Mouse (Mus musculus): ENCODE data around the gene Vps53. TPM values are rescaled to one million over a fixed set of nuclear protein-coding genes. Genes with fewer than 3 reads are reported as not detected.

Vps53 gene
- polyA plus RNA-seq, 1 experiment from 2014 or later, result 51.8 TPM

GRCm38 (mm10) chr11:76180146-76180540 lies 696 bp upstream of the Vps53 start:
- no peaks in the 10 kb centered on the region for H3K27me3 ChIP-seq (ENCODE audit: control insufficient read depth, insufficient read depth, low read length)
- no peaks in the 10 kb centered on the region for H3K9me3 ChIP-seq (ENCODE audit: control insufficient read depth, low read length)
- WGBS, result 23% methylated on average over 7 of the region's 7 CpGs
- peak overlapping the region; percentile 68 for H3K4me2 ChIP-seq (replicated peaks; ENCODE audit: low read depth, low read length)
- DNase-seq (ENCODE audit: low spot score) (no peak), ATAC-seq (ENCODE audit: low FRiP score) (no peak)
- peak overlapping the region; percentile 83 for H3K9ac ChIP-seq (ENCODE audit: low read depth, low read length)
- H3K4me3 ChIP-seq (ENCODE audit: low read depth, low read length), result peak overlapping the region; percentile 86
- peaks cover 3% of the 10 kb centered on the region for H3K4me1 ChIP-seq (replicated peaks; ENCODE audit: control insufficient read depth, insufficient read depth, low read length)
- no peak overlapping the region for H3K27ac ChIP-seq (ENCODE audit: low read depth, low read length)
- no peaks in the 10 kb centered on the region for H3K36me3 ChIP-seq (ENCODE audit: control insufficient read depth, insufficient read depth, low read length)

- H3K36me3 ChIP-seq (ENCODE audit: control insufficient read depth, insufficient read depth, low read length), result no peaks in the 10 kb centered on the region
- H3K4me1 ChIP-seq (replicated peaks; ENCODE audit: control insufficient read depth, insufficient read depth, low read length), result peaks cover 3% of the 10 kb centered on the region
- H3K27me3 ChIP-seq (ENCODE audit: control insufficient read depth, insufficient read depth, low read length), result no peaks in the 10 kb centered on the region
- H3K4me3 ChIP-seq (ENCODE audit: low read depth, low read length), result peak overlapping the region; percentile 86
- peak overlapping the region; percentile 83 for H3K9ac ChIP-seq (ENCODE audit: low read depth, low read length)
- ATAC-seq (ENCODE audit: low FRiP score) (peak; percentile 71), DNase-seq (ENCODE audit: low spot score) (peak; percentile 56)
- peak overlapping the region; percentile 68 for H3K4me2 ChIP-seq (replicated peaks; ENCODE audit: low read depth, low read length)
- WGBS, result 2% methylated on average over 28 of the region's 28 CpGs
- H3K27ac ChIP-seq (ENCODE audit: low read depth, low read length), result no peak overlapping the region
- no peaks in the 10 kb centered on the region for H3K9me3 ChIP-seq (ENCODE audit: control insufficient read depth, low read length)
Observed at GRCm38 (mm10) chr11:76178726-76179494, 537 bp downstream of the Vps53 start.

GRCm38 (mm10) chr11:76170207-76170606 lies 9.2 kb downstream of the Vps53 start:
- no peak for DNase-seq (ENCODE audit: low spot score)

GRCm38 (mm10) chr11:76168976-76169375 lies 10.5 kb downstream of the Vps53 start:
- Histone ChIP-seq H3K9me3 (ENCODE audit: control insufficient read depth, low read length) (no peaks in the 10 kb centered on the region), H3K27me3 (ENCODE audit: control insufficient read depth, insufficient read depth, low read length) (no peaks in the 10 kb centered on the region), H3K4me1 (replicated peaks; ENCODE audit: control insufficient read depth, insufficient read depth, low read length) (no peaks in the 10 kb centered on the region), H3K36me3 (ENCODE audit: control insufficient read depth, insufficient read depth, low read length) (no peaks in the 10 kb centered on the region), H3K4me3 (ENCODE audit: low read depth, low read length) (no peak overlapping the region), H3K9ac (ENCODE audit: low read depth, low read length) (no peak overlapping the region), H3K27ac (ENCODE audit: low read depth, low read length) (no peak overlapping the region), H3K4me2 (replicated peaks; ENCODE audit: low read depth, low read length) (no peak overlapping the region)
- no peak for DNase-seq (ENCODE audit: low spot score)
- ATAC-seq (ENCODE audit: low FRiP score), result no peak
- WGBS, result 91% methylated on average over 3 of the region's 3 CpGs

More at GRCm38 (mm10) chr11:76170207-76170606, 9.2 kb downstream of the Vps53 start:
- Histone ChIP-seq H3K4me2 (replicated peaks; ENCODE audit: low read depth, low read length) (no peak overlapping the region), H3K4me1 (replicated peaks; ENCODE audit: control insufficient read depth, insufficient read depth, low read length) (no peaks in the 10 kb centered on the region), H3K4me3 (ENCODE audit: low read depth, low read length) (no peak overlapping the region), H3K36me3 (ENCODE audit: control insufficient read depth, insufficient read depth, low read length) (no peaks in the 10 kb centered on the region), H3K27me3 (ENCODE audit: control insufficient read depth, insufficient read depth, low read length) (no peaks in the 10 kb centered on the region), H3K9me3 (ENCODE audit: control insufficient read depth, low read length) (no peaks in the 10 kb centered on the region), H3K27ac (ENCODE audit: low read depth, low read length) (no peak overlapping the region), H3K9ac (ENCODE audit: low read depth, low read length) (no peak overlapping the region)
- no peak for ATAC-seq (ENCODE audit: low FRiP score)
- 65% methylated on average over 5 of the region's 5 CpGs for WGBS

GRCm38 (mm10) chr11:76167079-76167765 lies 12.2 kb downstream of the Vps53 start:
- no peak overlapping the region for H3K4me2 ChIP-seq (replicated peaks; ENCODE audit: low read depth, low read length)
- 35% methylated on average over 5 of the region's 5 CpGs for WGBS

GRCm38 (mm10) chr11:76166657-76167056 lies 12.8 kb downstream of the Vps53 start:
- H3K9ac ChIP-seq (ENCODE audit: low read depth, low read length), result no peak overlapping the region
- H3K27me3 ChIP-seq (ENCODE audit: control insufficient read depth, insufficient read depth, low read length), result no peaks in the 10 kb centered on the region
- H3K36me3 ChIP-seq (ENCODE audit: control insufficient read depth, insufficient read depth, low read length), result no peaks in the 10 kb centered on the region
- H3K9me3 ChIP-seq (ENCODE audit: control insufficient read depth, low read length), result no peaks in the 10 kb centered on the region
- no peak for ATAC-seq (ENCODE audit: low FRiP score)
- no peaks in the 10 kb centered on the region for H3K4me1 ChIP-seq (replicated peaks; ENCODE audit: control insufficient read depth, insufficient read depth, low read length)
- H3K4me3 ChIP-seq (ENCODE audit: low read depth, low read length), result no peak overlapping the region
- WGBS, result 100% methylated on average over 4 of the region's 4 CpGs
- H3K27ac ChIP-seq (ENCODE audit: low read depth, low read length), result no peak overlapping the region
- H3K4me2 ChIP-seq (replicated peaks; ENCODE audit: low read depth, low read length), result no peak overlapping the region
- no peak for DNase-seq (ENCODE audit: low spot score)

More at GRCm38 (mm10) chr11:76167079-76167765, 12.2 kb downstream of the Vps53 start:
- no peak overlapping the region for H3K4me3 ChIP-seq (ENCODE audit: low read depth, low read length)
- no peaks in the 10 kb centered on the region for H3K36me3 ChIP-seq (ENCODE audit: control insufficient read depth, insufficient read depth, low read length)
- peak; percentile 87 for DNase-seq (ENCODE audit: low spot score)
- no peak overlapping the region for H3K9ac ChIP-seq (ENCODE audit: low read depth, low read length)
- no peaks in the 10 kb centered on the region for H3K27me3 ChIP-seq (ENCODE audit: control insufficient read depth, insufficient read depth, low read length)
- H3K27ac ChIP-seq (ENCODE audit: low read depth, low read length), result no peak overlapping the region
- no peaks in the 10 kb centered on the region for H3K9me3 ChIP-seq (ENCODE audit: control insufficient read depth, low read length)
- H3K4me1 ChIP-seq (replicated peaks; ENCODE audit: control insufficient read depth, insufficient read depth, low read length), result no peaks in the 10 kb centered on the region
- no peak for ATAC-seq (ENCODE audit: low FRiP score)

- Histone ChIP-seq H3K36me3 (ENCODE audit: control insufficient read depth, insufficient read depth, low read length) (no peaks in the 10 kb centered on the region), H3K4me3 (ENCODE audit: low read depth, low read length) (no peak overlapping the region), H3K4me1 (replicated peaks; ENCODE audit: control insufficient read depth, insufficient read depth, low read length) (no peaks in the 10 kb centered on the region), H3K9me3 (ENCODE audit: control insufficient read depth, low read length) (no peaks in the 10 kb centered on the region), H3K27ac (ENCODE audit: low read depth, low read length) (no peak overlapping the region), H3K4me2 (replicated peaks; ENCODE audit: low read depth, low read length) (no peak overlapping the region), H3K9ac (ENCODE audit: low read depth, low read length) (no peak overlapping the region), H3K27me3 (ENCODE audit: control insufficient read depth, insufficient read depth, low read length) (no peaks in the 10 kb centered on the region)
- ATAC-seq (ENCODE audit: low FRiP score) (no peak), DNase-seq (ENCODE audit: low spot score) (no peak)
- 65% methylated on average over 6 of the region's 6 CpGs for WGBS
Observed at GRCm38 (mm10) chr11:76160251-76160650, 19.2 kb downstream of the Vps53 start.

GRCm38 (mm10) chr11:76158375-76158774 lies 21.1 kb downstream of the Vps53 start:
- 88% methylated on average over 2 of the region's 2 CpGs for WGBS
- no peaks in the 10 kb centered on the region for H3K36me3 ChIP-seq (ENCODE audit: control insufficient read depth, insufficient read depth, low read length)
- no peak overlapping the region for H3K4me2 ChIP-seq (replicated peaks; ENCODE audit: low read depth, low read length)
- no peak overlapping the region for H3K9ac ChIP-seq (ENCODE audit: low read depth, low read length)
- ATAC-seq (ENCODE audit: low FRiP score) (no peak), DNase-seq (ENCODE audit: low spot score) (no peak)
- H3K9me3 ChIP-seq (ENCODE audit: control insufficient read depth, low read length), result no peaks in the 10 kb centered on the region
- no peaks in the 10 kb centered on the region for H3K4me1 ChIP-seq (replicated peaks; ENCODE audit: control insufficient read depth, insufficient read depth, low read length)
- no peak overlapping the region for H3K27ac ChIP-seq (ENCODE audit: low read depth, low read length)
- no peak overlapping the region for H3K4me3 ChIP-seq (ENCODE audit: low read depth, low read length)
- H3K27me3 ChIP-seq (ENCODE audit: control insufficient read depth, insufficient read depth, low read length), result no peaks in the 10 kb centered on the region

- H3K4me1 ChIP-seq (replicated peaks; ENCODE audit: control insufficient read depth, insufficient read depth, low read length), result no peaks in the 10 kb centered on the region
- DNase-seq (ENCODE audit: low spot score) (no peak), ATAC-seq (ENCODE audit: low FRiP score) (no peak)
- no peaks in the 10 kb centered on the region for H3K9me3 ChIP-seq (ENCODE audit: control insufficient read depth, low read length)
- H3K4me3 ChIP-seq (ENCODE audit: low read depth, low read length), result no peak overlapping the region
- 90% methylated on average over 2 of the region's 2 CpGs for WGBS
- H3K4me2 ChIP-seq (replicated peaks; ENCODE audit: low read depth, low read length), result no peak overlapping the region
- no peak overlapping the region for H3K9ac ChIP-seq (ENCODE audit: low read depth, low read length)
- H3K27ac ChIP-seq (ENCODE audit: low read depth, low read length), result no peak overlapping the region
- H3K27me3 ChIP-seq (ENCODE audit: control insufficient read depth, insufficient read depth, low read length), result no peaks in the 10 kb centered on the region
- no peaks in the 10 kb centered on the region for H3K36me3 ChIP-seq (ENCODE audit: control insufficient read depth, insufficient read depth, low read length)
Observed at GRCm38 (mm10) chr11:76154861-76155260, 24.6 kb downstream of the Vps53 start.
